ENCODE assay signal across 9 mouse cellular contexts in genomic region chr14:52106741-52107140, GRCm38 (mm10). TPM values are rescaled to one million over a fixed set of nuclear protein-coding genes. Genes with fewer than 3 reads are reported as not detected.
DNase-seq lines count a peak whose midpoint lies in the region; ATAC-seq and TF ChIP-seq lines count a peak whose summit lies in the region.
"Had no signal": no experiment of that assay in that cellular context is flagged by ENCODE, and none has a peak within 500 bp of the region (broad histone marks: within the 10 kb centered on the region; RNA-seq: fewer than 3 reads in every experiment).

No protein-coding gene starts in this region.

- 26% methylated on average over 10 of the region's 10 CpGs for WGBS in embryonic facial prominence, embryonic 10.5 days
- 18% methylated on average over 10 of the region's 10 CpGs for WGBS in heart, embryonic 16.5 days
- WGBS in liver, postnatal 0 days (ENCODE audit: insufficient replicate concordance), result 17% methylated on average over 10 of the region's 10 CpGs

- no peak overlapping the region for H3K4me3 ChIP-seq in embryonic facial prominence, embryonic 10.5 days
- peak overlapping the region; percentile 20; the same call in 1 of the 2 replicates for H3K4me3 ChIP-seq in heart, embryonic 16.5 days (ENCODE audit: low read length)
- no peak overlapping the region for H3K4me3 ChIP-seq in liver, postnatal 0 days (ENCODE audit: low read depth, low read length)
- H3K4me3 ChIP-seq: myocyte had no signal

- no peak for TF ChIP-seq CTCF in liver, postnatal 0 days (IDR thresholded peaks at IDR 0.05; ENCODE audit: low read depth)

- peak overlapping the region; percentile 40; the same call in 1 of the 2 replicates for H3K27ac ChIP-seq in embryonic facial prominence, embryonic 10.5 days (replicated peaks)
- H3K27ac ChIP-seq in heart, embryonic 16.5 days (ENCODE audit: low read length), result peak overlapping the region; percentile 87
- peak overlapping the region; percentile 98 for H3K27ac ChIP-seq in liver, postnatal 0 days (ENCODE audit: low read depth)

- H3K4me1 ChIP-seq in embryonic facial prominence, embryonic 10.5 days, result peaks cover 20% of the 10 kb centered on the region
- peaks cover 17% of the 10 kb centered on the region for H3K4me1 ChIP-seq in heart, embryonic 16.5 days (ENCODE audit: control insufficient read depth, insufficient read depth, low read length)
- H3K4me1 ChIP-seq in liver, postnatal 0 days (ENCODE audit: insufficient read depth), result peaks cover 22% of the 10 kb centered on the region

- H3K4me2 ChIP-seq in heart, embryonic 16.5 days (ENCODE audit: low read depth, low read length), result peak overlapping the region; percentile 49
- H3K4me2 ChIP-seq in liver, postnatal 0 days (ENCODE audit: low read depth, low read length), result peak overlapping the region; percentile 55

- TF ChIP-seq EP300 in liver, postnatal 0 days (IDR thresholded peaks at IDR 0.05; ENCODE audit: low read depth), result no peak

- H3K36me3 ChIP-seq in embryonic facial prominence, embryonic 10.5 days (replicated peaks), result peaks cover 7% of the 10 kb centered on the region
- 0 out of 2 replicates have a peak, but pooled peaks cover 2% of the 10 kb centered on the region for H3K36me3 ChIP-seq in heart, embryonic 16.5 days (ENCODE audit: control insufficient read depth, insufficient read depth)
- peaks cover 3% of the 10 kb centered on the region; the same call in 1 of the 2 replicates for H3K36me3 ChIP-seq in liver, postnatal 0 days (replicated peaks; ENCODE audit: insufficient read depth, low read length)

- H3K27me3 ChIP-seq in embryonic facial prominence, embryonic 10.5 days (replicated peaks; ENCODE audit: low read depth, poor library complexity, severe bottlenecking), result no peaks in the 10 kb centered on the region
- no peaks in the 10 kb centered on the region for H3K27me3 ChIP-seq in heart, embryonic 16.5 days (ENCODE audit: control insufficient read depth, insufficient read depth, low read length)
- no peaks in the 10 kb centered on the region for H3K27me3 ChIP-seq in liver, postnatal 0 days (ENCODE audit: insufficient read depth, low read length)

- ATAC-seq in heart, embryonic 16.5 days (replicated peaks; ENCODE audit: extremely low read depth, insufficient read depth, low FRiP score), result no peak
- ATAC-seq in liver, postnatal 0 days, result no peak

- H3K9ac ChIP-seq in heart, embryonic 16.5 days (ENCODE audit: low read length), result peak overlapping the region; percentile 64
- no peak overlapping the region for H3K9ac ChIP-seq in liver, postnatal 0 days (replicated peaks)

- no peaks in the 10 kb centered on the region for H3K9me3 ChIP-seq in embryonic facial prominence, embryonic 10.5 days
- no peaks in the 10 kb centered on the region for H3K9me3 ChIP-seq in heart, embryonic 16.5 days (replicated peaks; ENCODE audit: control insufficient read depth, low read length)
- no peaks in the 10 kb centered on the region for H3K9me3 ChIP-seq in liver, postnatal 0 days (ENCODE audit: low read length)

- DNase-seq in layer of hippocampus, adult 11-12 months (ENCODE audit: low spot score), result peak; percentile 63
- no peak for DNase-seq in layer of hippocampus, adult 9-10 months (ENCODE audit: low spot score)
- no peak for DNase-seq in embryonic facial prominence, embryonic 10.5 days (ENCODE audit: low spot score)
- peak; percentile 76 to 84 for DNase-seq in kidney, postnatal 4 days
- peak; percentile 55 for DNase-seq in liver, postnatal 0 days
- peak; percentile 71 to 81 for DNase-seq in right cerebral cortex, postnatal 10 days (ENCODE audit: low spot score in 2 of 2)
- DNase-seq in retina, embryonic 14.5 days (ENCODE audit: low spot score), result no peak

RNA-seq across cellular contexts. Expression of gene Hnrnpc, which starts 2.9 kb away (rescaled TPM):
- polyA plus RNA-seq in embryonic facial prominence, embryonic 10.5 days (2016; fragmentation: Nextera tagmentation; extraction: Ambion mirVana), result 893 and 906 TPM in 2 replicates
- 337 and 412 TPM in 2 replicates for polyA plus RNA-seq in heart, embryonic 16.5 days (2015; fragmentation: Nextera tagmentation; extraction: Ambion mirVana)
- polyA plus RNA-seq in liver, postnatal 0 days (2015; fragmentation: Nextera tagmentation; extraction: Ambion mirVana), result 124 and 129 TPM in 2 replicates

RNA-seq across cellular contexts. Expression of gene Rpgrip1, which starts 3.8 kb away (rescaled TPM):
- 129 and 133 TPM in 2 replicates for polyA plus RNA-seq in embryonic facial prominence, embryonic 10.5 days (2016; fragmentation: Nextera tagmentation; extraction: Ambion mirVana)
- polyA plus RNA-seq in heart, embryonic 16.5 days (2015; fragmentation: Nextera tagmentation; extraction: Ambion mirVana), result 24.7 and 29.5 TPM in 2 replicates
- 23.9 and 30.7 TPM in 2 replicates for polyA plus RNA-seq in liver, postnatal 0 days (2015; fragmentation: Nextera tagmentation; extraction: Ambion mirVana)

Comparison
In these comparisons a context has a peak if more than half of its experiments do, and no peak if none do; other contexts are left out.
1. DNase-seq: peak in layer of hippocampus, adult 11-12 months (single experiment), kidney, postnatal 4 days (2 of 2), liver, postnatal 0 days (single experiment) and right cerebral cortex, postnatal 10 days (2 of 2); none in layer of hippocampus, adult 9-10 months (single experiment), embryonic facial prominence, embryonic 10.5 days (single experiment) and retina, embryonic 14.5 days (single experiment).
2. H3K27ac ChIP-seq: peak in every context shown above with its lines; median percentile 98 in liver, postnatal 0 days; 87 in heart, embryonic 16.5 days; 40 in embryonic facial prominence, embryonic 10.5 days.